Mouse (Mus musculus) lung, postnatal 0 days (tissue): ENCODE measurements around the gene Ccdc146.

Experiments used
- CTCF ChIP-seq: IDR thresholded peaks from 2 replicates; pipeline ENCODE4 v1.5.1; 2016; ENCODE audit warnings: antibody characterized with exemption, mild to moderate bottlenecking
- EP300 ChIP-seq: IDR thresholded peaks from 2 replicates; pipeline ENCODE4 v1.6.1; 2016; ENCODE audit warnings: antibody characterized with exemption, mild to moderate bottlenecking, control low read depth

DNA sequence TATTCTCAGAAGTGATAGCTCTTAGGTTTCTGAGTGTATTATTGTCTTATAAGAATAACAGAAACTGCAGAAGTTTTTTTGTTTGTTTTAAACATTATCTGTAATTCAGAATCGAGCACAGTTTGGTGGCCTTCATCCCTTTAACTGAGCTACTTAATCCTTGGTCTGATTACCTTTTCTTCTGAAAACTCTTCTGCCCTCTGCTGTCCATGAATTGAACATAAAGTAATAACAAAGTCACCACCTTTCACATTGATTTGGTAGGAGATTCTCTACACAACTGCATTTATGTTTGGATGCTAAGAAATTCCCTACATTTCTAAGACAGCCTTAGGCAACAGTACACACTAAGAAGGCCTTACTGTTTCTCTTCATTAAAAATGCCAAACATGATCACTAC is 3.9 kb downstream of the Ccdc146 start:
- TF ChIP-seq CTCF (peak; percentile 64), EP300 (no peak)
